ENCODE assay signal across 11 mouse cellular contexts in genomic region chr2:156766227-156767019, GRCm38 (mm10). TPM values are rescaled to one million over a fixed set of nuclear protein-coding genes. Genes with fewer than 3 reads are reported as not detected.
DNase-seq lines count a peak whose midpoint lies in the region; ATAC-seq and TF ChIP-seq lines count a peak whose summit lies in the region.
"Had no signal": no experiment of that assay in that cellular context is flagged by ENCODE, and none has a peak within 500 bp of the region (broad histone marks: within the 10 kb centered on the region; RNA-seq: fewer than 3 reads in every experiment).

No protein-coding gene starts in this region.

- H3K9me3 ChIP-seq in embryonic facial prominence, embryonic 13.5 days: no peaks in the 10 kb centered on the region
- no peaks in the 10 kb centered on the region for H3K9me3 ChIP-seq in embryonic facial prominence, embryonic 10.5 days
- no peaks in the 10 kb centered on the region for H3K9me3 ChIP-seq in limb, embryonic 15.5 days
- H3K9me3 ChIP-seq in limb, embryonic 10.5 days (replicated peaks): no peaks in the 10 kb centered on the region
- no peaks in the 10 kb centered on the region for H3K9me3 ChIP-seq in hindbrain, embryonic 10.5 days
- H3K9me3 ChIP-seq: hindbrain, embryonic 12.5 days had no signal

- WGBS in embryonic facial prominence, embryonic 13.5 days: 66% methylated on average over 10 of the region's 10 CpGs
- WGBS in embryonic facial prominence, embryonic 10.5 days: 86% methylated on average over 10 of the region's 10 CpGs
- 62% methylated on average over 10 of the region's 10 CpGs for WGBS in limb, embryonic 15.5 days
- WGBS in limb, embryonic 10.5 days: 85% methylated on average over 10 of the region's 10 CpGs
- WGBS in hindbrain, embryonic 10.5 days: 81% methylated on average over 10 of the region's 10 CpGs

- H3K4me2 ChIP-seq in embryonic facial prominence, embryonic 13.5 days: no peak overlapping the region
- no peak overlapping the region for H3K4me2 ChIP-seq in limb, embryonic 15.5 days
- no peak overlapping the region for H3K4me2 ChIP-seq in myocyte (ENCODE audit: low read depth)
- H3K4me2 ChIP-seq: hindbrain, embryonic 12.5 days had no signal

- no peak for DNase-seq in embryonic facial prominence, embryonic 10.5 days (ENCODE audit: low spot score)
- no peak for DNase-seq in limb, embryonic 10.5 days (ENCODE audit: low spot score)
- DNase-seq in brain, adult 2 months (ENCODE audit: low read depth, low spot score): peak; percentile 71
- no peak for DNase-seq in hindbrain, embryonic 10.5 days (ENCODE audit: low spot score)
- no peak for DNase-seq in thymus, adult 18-20 months
- DNase-seq: gastrocnemius, postnatal 25 days had no signal

- no peak overlapping the region for H3K9ac ChIP-seq in embryonic facial prominence, embryonic 13.5 days
- H3K9ac ChIP-seq in limb, embryonic 15.5 days: no peak overlapping the region
- H3K9ac ChIP-seq: hindbrain, embryonic 12.5 days had no signal

- no peaks in the 10 kb centered on the region for H3K27me3 ChIP-seq in embryonic facial prominence, embryonic 13.5 days
- no peaks in the 10 kb centered on the region for H3K27me3 ChIP-seq in embryonic facial prominence, embryonic 10.5 days (replicated peaks; ENCODE audit: low read depth, poor library complexity, severe bottlenecking)
- no peaks in the 10 kb centered on the region for H3K27me3 ChIP-seq in limb, embryonic 15.5 days
- no peaks in the 10 kb centered on the region for H3K27me3 ChIP-seq in limb, embryonic 10.5 days (ENCODE audit: low read depth, poor library complexity, severe bottlenecking)
- no peaks in the 10 kb centered on the region for H3K27me3 ChIP-seq in myocyte (ENCODE audit: control insufficient read depth, insufficient read depth, insufficient read length)
- no peaks in the 10 kb centered on the region for H3K27me3 ChIP-seq in hindbrain, embryonic 10.5 days (ENCODE audit: insufficient read depth, poor library complexity, severe bottlenecking)
- H3K27me3 ChIP-seq: hindbrain, embryonic 12.5 days had no signal

- H3K27ac ChIP-seq in embryonic facial prominence, embryonic 13.5 days: 0 out of 2 replicates have a peak overlapping the region, but pooled peaks have one; percentile 57
- no peak overlapping the region; the same call in 1 of the 2 replicates for H3K27ac ChIP-seq in embryonic facial prominence, embryonic 10.5 days (replicated peaks)
- peak overlapping the region; percentile 43 for H3K27ac ChIP-seq in limb, embryonic 15.5 days
- no peak overlapping the region for H3K27ac ChIP-seq in limb, embryonic 10.5 days
- H3K27ac ChIP-seq in hindbrain, embryonic 10.5 days: no peak overlapping the region
- H3K27ac ChIP-seq: hindbrain, embryonic 12.5 days had no signal

- H3K4me1 ChIP-seq in embryonic facial prominence, embryonic 13.5 days: peaks cover 11% of the 10 kb centered on the region; the same call in 1 of the 2 replicates
- H3K4me1 ChIP-seq in embryonic facial prominence, embryonic 10.5 days: no peaks in the 10 kb centered on the region
- peaks cover 20% of the 10 kb centered on the region for H3K4me1 ChIP-seq in limb, embryonic 15.5 days
- peaks cover 15% of the 10 kb centered on the region for H3K4me1 ChIP-seq in limb, embryonic 10.5 days
- H3K4me1 ChIP-seq in hindbrain, embryonic 10.5 days (replicated peaks): no peaks in the 10 kb centered on the region
- H3K4me1 ChIP-seq: hindbrain, embryonic 12.5 days had no signal

- ATAC-seq in embryonic facial prominence, embryonic 13.5 days (ENCODE audit: insufficient number of reproducible peaks, insufficient read depth, low FRiP score, low TSS enrichment, low read depth): no peak
- ATAC-seq in limb, embryonic 15.5 days (ENCODE audit: insufficient number of reproducible peaks, low FRiP score, low TSS enrichment, low read depth): no peak
- ATAC-seq: CD4-positive, CD25-positive, alpha-beta regulatory T cell, adult 4 months had no signal

- no peaks in the 10 kb centered on the region for H3K79me2 ChIP-seq in myocyte (ENCODE audit: control insufficient read depth, insufficient read depth)

- TF ChIP-seq POLR2A in myocyte (IDR thresholded peaks at IDR 0.05; ENCODE audit: insufficient read length, low read depth): peak; percentile 10

- H3K4me3 ChIP-seq in embryonic facial prominence, embryonic 13.5 days: no peak overlapping the region
- H3K4me3 ChIP-seq in embryonic facial prominence, embryonic 10.5 days: no peak overlapping the region
- H3K4me3 ChIP-seq in limb, embryonic 15.5 days: no peak overlapping the region
- no peak overlapping the region for H3K4me3 ChIP-seq in limb, embryonic 10.5 days
- no peak overlapping the region for H3K4me3 ChIP-seq in myocyte
- no peak overlapping the region for H3K4me3 ChIP-seq in hindbrain, embryonic 10.5 days
- H3K4me3 ChIP-seq: hindbrain, embryonic 12.5 days had no signal

- no peak overlapping the region for H3ac ChIP-seq in myocyte (ENCODE audit: control insufficient read depth, insufficient read length)

- H3K36me3 ChIP-seq in embryonic facial prominence, embryonic 13.5 days: peaks cover 33% of the 10 kb centered on the region
- H3K36me3 ChIP-seq in embryonic facial prominence, embryonic 10.5 days (replicated peaks): peaks cover 37% of the 10 kb centered on the region
- peaks cover 30% of the 10 kb centered on the region for H3K36me3 ChIP-seq in limb, embryonic 15.5 days
- peaks cover 37% of the 10 kb centered on the region for H3K36me3 ChIP-seq in limb, embryonic 10.5 days
- H3K36me3 ChIP-seq in myocyte (ENCODE audit: control insufficient read depth, insufficient read depth): peaks cover 14% of the 10 kb centered on the region
- peaks cover 39% of the 10 kb centered on the region for H3K36me3 ChIP-seq in hindbrain, embryonic 10.5 days

TF ChIP-seq in myocyte, 11 proteins besides CTCF, POLR2A, EP300 and RAD21:
- TF ChIP-seq POLR2AphosphoS2 (IDR thresholded peaks at IDR 0.05; ENCODE audit: insufficient read length, low read depth) (peak; percentile 72), TCF12 (IDR thresholded peaks at IDR 0.05; ENCODE audit: insufficient read depth, poor library complexity, severe bottlenecking) (no peak), MYOG (IDR thresholded peaks at IDR 0.05; ENCODE audit: control insufficient read depth in 1 of 3, insufficient read depth in 1 of 3, insufficient read length in 2 of 3, low read depth in 2 of 3) (no peak)

RNA-seq across cellular contexts. Expression of gene Myl9, which starts 8.8 kb away (rescaled TPM):
- 197 TPM in 2 replicates for polyA plus RNA-seq in embryonic facial prominence, embryonic 13.5 days (2015; fragmentation: Nextera tagmentation; extraction: Ambion mirVana)
- 82.9 and 91.7 TPM in 2 replicates for polyA plus RNA-seq in embryonic facial prominence, embryonic 10.5 days (2016; fragmentation: Nextera tagmentation; extraction: Ambion mirVana)
- 219 and 273 TPM in 2 replicates for polyA plus RNA-seq in limb, embryonic 15.5 days (2015; fragmentation: Nextera tagmentation; extraction: Ambion mirVana)
- polyA plus RNA-seq in limb, embryonic 10.5 days (2016; fragmentation: Nextera tagmentation; extraction: Ambion mirVana): 30.1 and 62.7 TPM in 2 replicates
- polyA plus RNA-seq in myocyte (2012; fragmentation: generic; extraction: Trizol): 442 TPM
- polyA plus RNA-seq in hindbrain, embryonic 10.5 days (2016; fragmentation: Nextera tagmentation; extraction: Ambion mirVana): 86.1 and 126 TPM in 2 replicates
- polyA plus RNA-seq: CD4-positive, CD25-positive, alpha-beta regulatory T cell, adult 4 months had no signal

Comparison
In these comparisons a context has a peak if more than half of its experiments do, and no peak if none do; other contexts are left out.
1. H3K27ac ChIP-seq: peak in embryonic facial prominence, embryonic 13.5 days (single experiment) and limb, embryonic 15.5 days (single experiment); none in embryonic facial prominence, embryonic 10.5 days (single experiment), limb, embryonic 10.5 days (single experiment) and hindbrain, embryonic 10.5 days (single experiment).